Mouse (Mus musculus): ENCODE measurements at regions not wholly inside any gene's neighbourhood (a gene's known extent, or its start where the extent isn't known, plus 50 kb on each side); places are given as distances from the start of the nearest gene placed in this dataset.

- peak in 1 of 2 experiments; percentile 8 for DNase-seq
These were observed 383.2 kb upstream of the Chrm2 start for GRCm38 (mm10) chr6:36004701-36005100.

GRCm38 (mm10) chr6:36002090-36002489 is 385.8 kb upstream of the Chrm2 start:
- no peak for DNase-seq

- peak; percentile 27 to 38 for DNase-seq
These were observed 399.0 kb upstream of the Chrm2 start for GRCm38 (mm10) chr6:35988891-35989290.

GRCm38 (mm10) chr6:35940071-35940470 is 400.4 kb upstream of the Mtpn start:
- no peak for DNase-seq

GRCm38 (mm10) chr6:35924189-35924588 is 384.5 kb upstream of the Mtpn start:
- DNase-seq, result no peak

- DNase-seq, result no peak
These were observed 358.3 kb upstream of the Mtpn start for GRCm38 (mm10) chr6:35897990-35898389.

GRCm38 (mm10) chr6:35895692-35896091 is 356.0 kb upstream of the Mtpn start:
- no peak for DNase-seq

- DNase-seq, result no peak
These were observed 335.0 kb upstream of the Mtpn start for GRCm38 (mm10) chr6:35874671-35875070.

- DNase-seq, result no peak
These were observed 331.7 kb upstream of the Mtpn start for GRCm38 (mm10) chr6:35871388-35871787.

GRCm38 (mm10) chr6:35864218-35864617 is 324.5 kb upstream of the Mtpn start:
- no peak for DNase-seq

GRCm38 (mm10) chr6:35853993-35854392 is 314.3 kb upstream of the Mtpn start:
- no peak for DNase-seq

- no peak for DNase-seq
These were observed 277.0 kb upstream of the Mtpn start for GRCm38 (mm10) chr6:35816657-35817056.

GRCm38 (mm10) chr6:35814476-35814875 is 274.8 kb upstream of the Mtpn start:
- DNase-seq, result no peak

- DNase-seq, result no peak
These were observed 266.1 kb upstream of the Mtpn start for GRCm38 (mm10) chr6:35805738-35806137.

GRCm38 (mm10) chr6:35804041-35804440 is 264.4 kb upstream of the Mtpn start:
- DNase-seq, result no peak

GRCm38 (mm10) chr6:35779706-35780105 is 240.0 kb upstream of the Mtpn start:
- DNase-seq, result no peak

- DNase-seq, result no peak
These were observed 231.2 kb upstream of the Mtpn start for GRCm38 (mm10) chr6:35770907-35771306.

GRCm38 (mm10) chr6:35759606-35760246 is 220.0 kb upstream of the Mtpn start:
- DNase-seq, result no peak

GRCm38 (mm10) chr6:35746034-35746433 is 206.3 kb upstream of the Mtpn start:
- DNase-seq, result no peak

- DNase-seq, result no peak
These were observed 165.9 kb upstream of the Mtpn start for GRCm38 (mm10) chr6:35705587-35705986.

- DNase-seq, result no peak
These were observed 127.4 kb upstream of the Mtpn start for GRCm38 (mm10) chr6:35667062-35667461.

GRCm38 (mm10) chr6:35651401-35651800 is 111.7 kb upstream of the Mtpn start:
- DNase-seq, result no peak

GRCm38 (mm10) chr6:35645210-35645609 is 105.5 kb upstream of the Mtpn start:
- no peak for DNase-seq

GRCm38 (mm10) chr6:35640672-35641071 is 101.0 kb upstream of the Mtpn start:
- no peak for DNase-seq

GRCm38 (mm10) chr6:35608336-35608735 is 68.6 kb upstream of the Mtpn start:
- DNase-seq, result no peak

Measured in layer of hippocampus, postnatal 36 days (tissue).